Mouse (Mus musculus) olfactory bulb, adult 2 months (tissue): ENCODE measurements around the gene Abca13. TPM values are rescaled to one million over a fixed set of nuclear protein-coding genes. Genes with fewer than 3 reads are reported as not detected.

Experiments
- H3K27ac ChIP-seq: fragments of 200-500 bp; 2 replicates; pipeline ENCODE4 v1.5.1; 2012; ENCODE audit warnings: low read depth, low read length; ENCODE audit not compliant: insufficient read depth
- H3K4me1 ChIP-seq: fragments of 200-500 bp; 2 replicates; pipeline ENCODE4 v1.6.1; 2012; ENCODE audit warnings: low read length; ENCODE audit not compliant: control insufficient read depth, insufficient read depth
- H3K4me3 ChIP-seq: fragments of 200-500 bp; 2 replicates; pipeline ENCODE4 v1.5.1; 2012; ENCODE audit warnings: mild to moderate bottlenecking, low read depth, low read length, moderate library complexity; ENCODE audit not compliant: insufficient read depth
- CTCF ChIP-seq: fragments of 200-500 bp; IDR thresholded peaks from 2 replicates; pipeline ENCODE4 v1.5.1; 2012; ENCODE audit warnings: low read depth, mild to moderate bottlenecking, low read length, moderate library complexity; ENCODE audit not compliant: insufficient read depth
- POLR2A ChIP-seq: fragments of 200-500 bp; IDR thresholded peaks from 2 replicates; pipeline ENCODE4 v1.6.1; 2012; ENCODE audit warnings: mild to moderate bottlenecking, low read depth, low read length, moderate library complexity; ENCODE audit not compliant: insufficient read depth
- WGBS: fragments of 180-500 bp; shearing (Covaris S2); methylation state at CpG from one replicate; pipeline ENCODE4 v1.1.7; 2018; 5-methylcytosine and 5-hydroxymethylcytosine counted together
- polyA plus RNA-seq: library from polyadenylated mRNA; stranded (reverse); fragments of >200 nt; gene quantifications from 2 replicates; pipeline ENCODE4 v1.2.4, GENCODE M21; 2012; ENCODE audit warnings: low replicate concordance; ENCODE audit not compliant: missing spikeins, insufficient read depth, insufficient read length

Gene Abca13
- polyA plus RNA-seq, 1 experiment, result not detected

DNA sequence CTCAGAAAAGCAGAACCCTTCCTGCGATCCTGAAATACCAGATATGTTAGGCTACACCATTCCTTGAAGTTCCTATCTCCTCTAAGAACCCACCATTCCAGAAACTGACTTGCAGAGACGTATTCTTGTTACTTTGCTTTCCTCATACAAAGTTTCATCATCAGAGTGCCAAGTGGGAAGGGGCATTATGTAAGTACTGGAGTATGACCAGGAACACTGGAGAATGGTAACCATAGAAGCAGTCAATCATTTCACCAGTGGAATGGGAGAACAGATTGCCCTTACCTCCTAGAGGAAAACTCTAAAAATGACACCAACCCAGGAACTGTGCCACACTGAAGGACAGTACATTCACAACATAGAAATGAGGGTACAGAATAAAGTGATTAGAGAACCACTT is 368.3 kb downstream of the Abca13 start:
- H3K27ac ChIP-seq, result no peak overlapping the region

DNA sequence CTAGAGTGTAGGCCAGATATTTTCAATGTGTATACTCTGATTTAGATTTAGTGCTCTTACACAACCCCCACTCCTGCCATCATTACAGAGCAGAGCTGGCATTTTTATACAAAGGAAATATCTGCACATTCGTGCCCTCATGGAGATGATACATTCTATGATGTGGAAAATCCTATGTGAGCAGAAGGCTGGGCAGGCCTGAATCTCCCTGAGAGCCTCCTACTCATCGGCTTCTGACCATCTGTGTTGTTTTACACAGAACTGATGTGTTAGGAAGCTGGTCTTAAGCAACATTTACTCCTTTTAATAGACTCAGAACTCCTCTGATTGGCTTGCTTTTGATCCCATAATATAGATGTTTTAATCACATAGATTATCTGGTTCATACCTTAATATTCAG is 376.6 kb downstream of the Abca13 start:
- TF ChIP-seq POLR2A (no peak), CTCF (no peak)
- 92% methylated on average over 2 of the region's 2 CpGs for WGBS

More for the DNA sequence above, 368.3 kb downstream of the Abca13 start:
- no peak overlapping the region for H3K4me3 ChIP-seq
- TF ChIP-seq CTCF, result no peak
- no peak for TF ChIP-seq POLR2A
- no peaks in the 10 kb centered on the region for H3K4me1 ChIP-seq
- WGBS, result 77% methylated on average over 2 of the region's 2 CpGs

GRCm38 (mm10) chr11:9570319-9570718 is 378.6 kb downstream of the Abca13 start:
- H3K4me1 ChIP-seq, result no peaks in the 10 kb centered on the region
- H3K4me3 ChIP-seq, result no peak overlapping the region
- TF ChIP-seq CTCF (no peak), POLR2A (no peak)
- no peak overlapping the region for H3K27ac ChIP-seq
- 21% methylated on average over 6 of the region's 6 CpGs for WGBS

More for the DNA sequence above, 376.6 kb downstream of the Abca13 start:
- Histone ChIP-seq H3K27ac (no peak overlapping the region), H3K4me1 (no peaks in the 10 kb centered on the region), H3K4me3 (no peak overlapping the region)

DNA sequence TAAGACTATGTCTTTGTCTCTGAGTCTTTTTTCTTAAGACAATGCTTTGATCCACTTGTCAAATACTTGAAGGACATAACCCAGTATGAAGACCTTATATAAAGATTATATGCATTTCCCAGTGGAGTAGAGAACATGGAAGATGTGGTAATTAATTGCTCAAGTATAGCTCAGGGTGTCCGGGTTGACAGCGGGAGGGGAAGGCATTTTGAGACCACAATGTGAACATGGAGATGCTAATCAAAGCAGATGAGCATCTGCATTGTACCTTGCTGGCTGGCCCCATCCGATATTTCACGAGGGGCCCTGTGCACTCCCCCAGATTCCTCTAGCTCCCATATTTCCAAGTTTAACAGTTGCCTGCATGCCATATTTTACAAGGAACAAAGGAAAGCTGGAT is 383.2 kb downstream of the Abca13 start:
- 80% methylated on average over 4 of the region's 4 CpGs for WGBS
- Histone ChIP-seq H3K4me1 (no peaks in the 10 kb centered on the region), H3K27ac (no peak overlapping the region), H3K4me3 (no peak overlapping the region)
- no peak for TF ChIP-seq CTCF

DNA sequence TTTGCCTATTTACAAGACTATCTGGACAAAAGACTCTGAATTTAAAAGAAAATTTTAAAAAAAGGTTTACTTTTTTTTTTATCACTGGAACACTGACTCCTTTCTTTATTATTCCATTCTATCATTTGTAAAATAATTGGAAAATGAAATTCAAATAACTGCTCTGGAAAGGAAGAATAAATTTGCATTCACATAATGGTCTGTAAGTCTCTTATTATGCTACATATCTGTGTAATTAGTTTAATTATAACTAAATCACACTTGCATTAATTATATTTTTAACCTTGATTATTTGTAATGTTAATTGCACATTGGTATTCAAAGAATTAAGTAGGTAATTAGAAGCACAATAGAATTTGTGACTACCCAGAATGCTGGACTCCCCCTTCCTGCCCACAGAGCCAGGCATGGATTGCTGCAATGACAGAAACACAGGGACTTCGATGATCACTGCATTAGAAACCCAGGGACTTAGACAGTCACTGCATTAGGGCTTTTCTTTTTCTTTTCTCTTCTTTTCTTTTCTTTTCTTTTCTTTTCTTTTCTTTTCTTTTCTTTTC is 400.1 kb downstream of the Abca13 start:
- 22% methylated on average over 1 of the region's 1 CpGs for WGBS
- TF ChIP-seq POLR2A, result no peak
- no peak for TF ChIP-seq CTCF
- Histone ChIP-seq H3K4me1 (no peaks in the 10 kb centered on the region), H3K27ac (no peak overlapping the region), H3K4me3 (no peak overlapping the region)

GRCm38 (mm10) chr11:9597299-9597698 is 405.6 kb downstream of the Abca13 start:
- no peak overlapping the region for H3K4me3 ChIP-seq
- 76% methylated on average over 2 of the region's 2 CpGs for WGBS
- no peaks in the 10 kb centered on the region for H3K4me1 ChIP-seq
- no peak overlapping the region for H3K27ac ChIP-seq
- TF ChIP-seq POLR2A (no peak), CTCF (no peak)

DNA sequence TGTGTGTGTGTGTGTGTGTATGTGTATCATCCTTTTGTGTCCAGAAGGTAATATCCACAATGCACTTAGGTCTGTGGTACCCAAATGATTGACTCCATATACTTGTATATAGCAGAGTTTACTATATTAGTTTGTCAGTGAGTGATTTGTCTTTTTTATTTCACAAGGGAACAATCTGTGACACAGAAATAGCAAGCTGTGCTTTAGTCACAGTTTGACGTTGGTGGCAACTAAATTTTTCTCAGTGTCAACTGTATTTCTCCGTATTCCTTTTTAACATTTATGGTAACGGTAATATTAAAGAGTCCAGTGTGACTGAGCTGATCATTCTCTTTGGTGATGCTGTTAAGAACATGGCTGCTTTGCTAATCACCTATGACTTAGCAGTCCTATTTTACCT is 409.4 kb downstream of the Abca13 start:
- Histone ChIP-seq H3K27ac (no peak overlapping the region), H3K4me1 (no peaks in the 10 kb centered on the region), H3K4me3 (no peak overlapping the region)
- no peak for TF ChIP-seq POLR2A
- no peak for TF ChIP-seq CTCF
- whole genome bisulfite sequencing, result 79% methylated on average over 3 of the region's 3 CpGs

DNA sequence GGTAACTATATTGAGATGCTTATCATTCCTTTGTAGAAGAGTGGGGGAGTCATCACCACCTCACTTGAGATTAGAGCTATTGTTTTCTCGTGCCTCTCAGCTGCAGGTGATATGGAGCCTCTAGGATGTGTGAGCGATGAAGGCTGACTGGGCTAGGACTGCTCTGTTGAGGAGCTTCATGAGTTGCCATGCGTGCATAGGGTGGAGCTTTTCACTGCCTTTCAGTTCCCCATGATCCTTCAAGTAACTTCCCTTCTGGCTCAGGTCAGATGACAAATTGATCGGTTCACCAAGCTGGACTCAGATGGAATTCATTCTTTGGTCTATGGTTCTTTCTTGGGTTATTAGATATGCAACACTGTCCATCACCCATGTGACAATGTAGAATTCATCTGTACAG is 410.4 kb downstream of the Abca13 start:
- WGBS, result 89% methylated on average over 4 of the region's 4 CpGs
- no peaks in the 10 kb centered on the region for H3K4me1 ChIP-seq
- H3K27ac ChIP-seq, result no peak overlapping the region
- no peak overlapping the region for H3K4me3 ChIP-seq
- TF ChIP-seq POLR2A (no peak), CTCF (no peak)

GRCm38 (mm10) chr11:9608249-9608648 is 416.5 kb downstream of the Abca13 start:
- Histone ChIP-seq H3K27ac (no peak overlapping the region), H3K4me3 (no peak overlapping the region), H3K4me1 (no peaks in the 10 kb centered on the region)
- TF ChIP-seq CTCF, result no peak
- no peak for TF ChIP-seq POLR2A

GRCm38 (mm10) chr11:9609075-9609474 is 417.3 kb downstream of the Abca13 start:
- H3K4me1 ChIP-seq, result no peaks in the 10 kb centered on the region
- H3K27ac ChIP-seq, result no peak overlapping the region
- 50% methylated on average over 3 of the region's 3 CpGs for WGBS
- no peak overlapping the region for H3K4me3 ChIP-seq
- TF ChIP-seq CTCF, result no peak
- no peak for TF ChIP-seq POLR2A
